Mouse (Mus musculus) embryonic stem cell, embryonic (primary cell): ENCODE data around the gene Ndufaf3.

ENCODE experiments used
- CTCF ChIA-PET, 4 experiments: fragments of 300-600 bp in 2 of 4; fragments of 350-600 bp in 2 of 4; sonication (Branson Sonifier 250); formaldehyde crosslinking; loops; one replicate each; lab custom pipeline; 2022; ENCODE audit warnings: inconsistent platforms in 2 of 4; lab: Charles Lee
- POLR2A ChIA-PET, 4 experiments: fragments of 300-600 bp in 2 of 4; fragments of 350-600 bp in 2 of 4; sonication (Branson Sonifier 250); formaldehyde crosslinking; loops; one replicate each; lab custom pipeline; 2022; ENCODE audit warnings: antibody characterized with exemption in 4 of 4, inconsistent platforms in 1 of 4; lab: Charles Lee

The Ndufaf3 gene

GRCm38 (mm10) chr9:108564131-108564530 lies 3.1 kb downstream of the Ndufaf3 start:
- ChIA-PET CTCF (interaction anchor here in 1 of 4 experiments (0.5 kb wide), 1 partner anchor 219 kb away, joined by 3 read pairs; no protein-coding TSS in a partner anchor), POLR2A (interaction anchor here in 3 of 4 experiments (0.5 to 9.0 kb wide), 16 partner anchors 10 to 132 kb away, joined by 3 to 184 read pairs (median 4); partner anchors contain the start of genes Wdr6 (in 2 of the 3), Lamb2 (in 1 of the 3), Qars (in 1 of the 3) and Qrich1 (in 1 of the 3))

GRCm38 (mm10) chr9:108563671-108564070 lies 3.6 kb downstream of the Ndufaf3 start:
- ChIA-PET CTCF (no interaction called here), POLR2A (interaction anchor here in 3 of 4 experiments (1.0 to 9.0 kb wide), 13 partner anchors 10 to 84 kb away, joined by 3 to 184 read pairs (median 4); partner anchors contain the start of genes Qrich1 (in 2 of the 3), Wdr6 (in 2 of the 3), Lamb2 (in 1 of the 3) and Qars (in 1 of the 3))

- CTCF ChIA-PET = interaction anchor here in 2 of 4 experiments (0.5 to 1.7 kb wide), 7 partner anchors 10 to 234 kb away, joined by 3 to 13 read pairs (median 6); partner anchors contain the start of genes Dalrd3 (in 1 of the 2) and Wdr6 (in 1 of the 2)
Measured at GRCm38 (mm10) chr9:108560227-108560841, 6.9 kb downstream of the Ndufaf3 start, which contains the start of gene Impdh2. Gene Impdh2, plus strand, starts transcription at chr9:108560286.

GRCm38 (mm10) chr9:108559169-108559568 lies 8.1 kb downstream of the Ndufaf3 start:
- ChIA-PET CTCF (interaction anchor here in 2 of 4 experiments (0.6 to 1.7 kb wide), 2 partner anchors 15 to 274 kb away, joined by 3 to 6 read pairs; no protein-coding TSS in a partner anchor), POLR2A (interaction anchor here in 3 of 4 experiments (0.7 to 6.9 kb wide), 21 partner anchors 10 to 1573 kb away, joined by 3 to 90 read pairs (median 6); partner anchors contain the start of genes Dalrd3 (in 2 of the 3), Ndufaf3 (in 1 of the 3), Qrich1 (in 1 of the 3) and Wdr6 (in 1 of the 3))

More at GRCm38 (mm10) chr9:108560227-108560841, 6.9 kb downstream of the Ndufaf3 start, which contains the start of gene Impdh2:
- POLR2A ChIA-PET = interaction anchor here in 3 of 4 experiments (0.5 to 6.9 kb wide), 108 partner anchors 8 to 1733 kb away, joined by 3 to 90 read pairs (median 5); partner anchors contain the start of genes Dalrd3 (in 3 of the 3), Qars (in 3 of the 3), Qrich1 (in 3 of the 3) and Wdr6 (in 3 of the 3)

GRCm38 (mm10) chr9:108546875-108547274 lies 20.4 kb downstream of the Ndufaf3 start:
- CTCF ChIA-PET = interaction anchor here in 1 of 4 experiments (1.3 kb wide), 1 partner anchor 18 kb away, joined by 3 read pairs; no protein-coding TSS in a partner anchor

GRCm38 (mm10) chr9:108545986-108546385 lies 21.2 kb downstream of the Ndufaf3 start:
- CTCF ChIA-PET = no interaction called here
- POLR2A ChIA-PET = interaction anchor here in 2 of 4 experiments (0.9 to 4.6 kb wide), 13 partner anchors 8 to 47 kb away, joined by 3 to 25 read pairs (median 7); partner anchors contain the start of genes Impdh2 (in 2 of the 2), Ndufaf3 (in 1 of the 2) and Qrich1 (in 1 of the 2)

More at GRCm38 (mm10) chr9:108546875-108547274, 20.4 kb downstream of the Ndufaf3 start:
- POLR2A ChIA-PET = interaction anchor here in 2 of 4 experiments (1.0 to 4.6 kb wide), 14 partner anchors 8 to 46 kb away, joined by 3 to 19 read pairs (median 6); partner anchors contain the start of genes Impdh2 (in 2 of the 2), Qrich1 (in 2 of the 2), Ndufaf3 (in 1 of the 2) and Wdr6 (in 1 of the 2)

GRCm38 (mm10) chr9:108540846-108541245 lies 26.4 kb downstream of the Ndufaf3 start:
- CTCF ChIA-PET = interaction anchor here in 2 of 4 experiments (0.6 to 0.9 kb wide), 2 partner anchors 11 to 1964 kb away, joined by 3 read pairs; no protein-coding TSS in a partner anchor

GRCm38 (mm10) chr9:108531496-108531895 lies 35.7 kb downstream of the Ndufaf3 start:
- ChIA-PET POLR2A (interaction anchor here (0.6 to 10.8 kb wide), 17 partner anchors 9 to 192 kb away, joined by 3 to 192 read pairs (median 5); partner anchors contain the start of genes Qrich1 (in 3 of the 4), Gpx1 (in 1 of the 4), Impdh2 (in 1 of the 4) and Qars (in 1 of the 4)), CTCF (no interaction called here)

More at GRCm38 (mm10) chr9:108540846-108541245, 26.4 kb downstream of the Ndufaf3 start:
- POLR2A ChIA-PET = interaction anchor here in 1 of 4 experiments (1.0 to 4.2 kb wide), 6 partner anchors 11 to 25 kb away, joined by 3 to 18 read pairs (median 6); partner anchors contain the start of gene Qrich1

- POLR2A ChIA-PET = interaction anchor here in 3 of 4 experiments (0.7 to 10.8 kb wide), 14 partner anchors 10 to 192 kb away, joined by 3 to 192 read pairs (median 5); partner anchors contain the start of genes Qrich1 (in 3 of the 3), Impdh2 (in 2 of the 3), Qars (in 2 of the 3) and Gpx1 (in 1 of the 3)
Measured at GRCm38 (mm10) chr9:108530954-108531353, 36.3 kb downstream of the Ndufaf3 start.

GRCm38 (mm10) chr9:108525400-108525799 lies 41.8 kb downstream of the Ndufaf3 start:
- POLR2A ChIA-PET = interaction anchor here in 3 of 4 experiments (0.6 to 12.6 kb wide), 23 partner anchors 8 to 71 kb away, joined by 3 to 192 read pairs (median 5); partner anchors contain the start of genes Impdh2 (in 3 of the 3), Qrich1 (in 3 of the 3), Dalrd3 (in 1 of the 3) and Usp19 (in 1 of the 3)
- CTCF ChIA-PET = interaction anchor here in 2 of 4 experiments (0.8 to 1.7 kb wide), 5 partner anchors 8 to 73 kb away, joined by 3 to 4 read pairs (median 3); partner anchors contain the start of gene Ndufaf3 (in 1 of the 2)

More at GRCm38 (mm10) chr9:108530954-108531353, 36.3 kb downstream of the Ndufaf3 start:
- CTCF ChIA-PET = no interaction called here

- CTCF ChIA-PET = no interaction called here
- POLR2A ChIA-PET = interaction anchor here in 2 of 4 experiments (1.0 to 12.6 kb wide), 12 partner anchors 10 to 115 kb away, joined by 3 to 192 read pairs (median 4); partner anchors contain the start of genes Usp19 (in 2 of the 2), Dalrd3 (in 1 of the 2), Impdh2 (in 1 of the 2) and Ndufaf3 (in 1 of the 2)
Measured at GRCm38 (mm10) chr9:108523341-108523740, 43.9 kb downstream of the Ndufaf3 start.

GRCm38 (mm10) chr9:108521604-108522003 lies 45.6 kb downstream of the Ndufaf3 start:
- ChIA-PET POLR2A (interaction anchor here in 3 of 4 experiments (0.6 to 12.6 kb wide), 11 partner anchors 11 to 470 kb away, joined by 3 to 192 read pairs (median 4); partner anchors contain the start of genes 1700102P08Rik (in 1 of the 3), Arih2 (in 1 of the 3), Impdh2 (in 1 of the 3) and Pfkfb4 (in 1 of the 3)), CTCF (no interaction called here)

GRCm38 (mm10) chr9:108517931-108518332 lies 49.3 kb downstream of the Ndufaf3 start:
- CTCF ChIA-PET = interaction anchor here in 1 of 4 experiments (1.6 kb wide), 1 partner anchor 10 kb away, joined by 6 read pairs; the partner anchor contains the start of gene Qars
- POLR2A ChIA-PET = interaction anchor here (0.6 to 12.6 kb wide), 88 partner anchors 7 to 1800 kb away, joined by 3 to 192 read pairs (median 6); partner anchors contain the start of genes Usp19 (in 4 of the 4), Dalrd3 (in 3 of the 4), Impdh2 (in 3 of the 4) and Lamb2 (in 3 of the 4)

- ChIA-PET POLR2A (interaction anchor here (0.6 to 12.6 kb wide), 130 partner anchors 8 to 1414 kb away, joined by 3 to 192 read pairs (median 5); partner anchors contain the start of genes Qars (in 4 of the 4), Usp19 (in 4 of the 4), Dalrd3 (in 3 of the 4) and Gpx1 (in 3 of the 4)), CTCF (interaction anchor here in 2 of 4 experiments (0.6 to 1.6 kb wide), 8 partner anchors 8 to 381 kb away, joined by 3 to 6 read pairs (median 3); partner anchors contain the start of genes Qars (in 2 of the 2) and Ndufaf3 (in 1 of the 2))
Measured at GRCm38 (mm10) chr9:108517253-108517930, 49.8 kb downstream of the Ndufaf3 start.

GRCm38 (mm10) chr9:108516380-108517251 lies 50.6 kb downstream of the Ndufaf3 start, which contains the start of gene Qrich1:
Gene Qrich1, plus strand, starts transcription at chr9:108516806.
- CTCF ChIA-PET = interaction anchor here (0.5 to 1.6 kb wide), 11 partner anchors 9 to 640 kb away, joined by 3 to 6 read pairs (median 3); partner anchors contain the start of genes Qars (in 2 of the 4), Dalrd3 (in 1 of the 4) and Ndufaf3 (in 1 of the 4)
- POLR2A ChIA-PET = interaction anchor here (0.5 to 12.6 kb wide), 123 partner anchors 8 to 1414 kb away, joined by 3 to 192 read pairs (median 5); partner anchors contain the start of genes Qars (in 4 of the 4), Usp19 (in 4 of the 4), Dalrd3 (in 3 of the 4) and Gpx1 (in 3 of the 4)
